Mouse (Mus musculus) cortical plate, adult 2 months (tissue): ENCODE results near the gene Slc2a10.

ENCODE experiments used
- CTCF ChIP-seq: fragments of 200-500 bp; IDR thresholded peaks from 2 replicates; pipeline ENCODE4 v1.5.1; 2011; ENCODE audit warnings: mild to moderate bottlenecking, control low read depth, low read length; ENCODE audit not compliant: insufficient read depth; ENCODE audit errors: extremely low read depth
- POLR2A ChIP-seq: fragments of 200-500 bp; IDR thresholded peaks from 2 replicates; pipeline ENCODE4 v1.6.1; 2011; ENCODE audit warnings: mild to moderate bottlenecking, low read length, control low read depth; ENCODE audit not compliant: insufficient read depth; ENCODE audit errors: extremely low read depth

DNA sequence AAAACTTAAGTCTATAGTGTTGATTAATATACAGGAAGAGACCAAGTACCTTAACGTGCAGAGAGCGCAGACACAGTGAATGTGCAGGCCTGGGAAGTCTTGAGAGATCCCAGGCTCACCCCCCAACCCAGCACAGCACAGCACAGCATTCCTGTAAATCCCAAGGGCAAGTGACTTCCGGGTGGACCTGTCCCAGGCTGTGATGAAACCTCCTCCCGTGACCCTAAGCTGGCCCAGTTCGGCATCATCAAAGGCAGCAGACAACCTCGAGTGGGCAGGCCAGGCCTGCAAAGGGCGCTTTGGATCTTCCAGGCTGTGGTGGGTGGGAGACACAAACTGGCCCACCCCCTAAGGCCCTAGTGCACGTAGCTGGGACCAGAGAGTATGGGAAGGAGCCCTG, 21.6 kb upstream of the Slc2a10 start:
- TF ChIP-seq POLR2A (no peak), CTCF (no peak)
